Mouse (Mus musculus): ENCODE results near the gene Hs2st1.
A peak's percentile ranks its signal among the peaks of the same experiment; 100 is the strongest.

The Hs2st1 gene

GRCm38 (mm10) chr3:144584789-144585553 is 15.0 kb upstream of the Hs2st1 start:
- no peak for DNase-seq

GRCm38 (mm10) chr3:144583789-144584188 is 13.8 kb upstream of the Hs2st1 start:
- DNase-seq: no peak

GRCm38 (mm10) chr3:144582306-144582705 is 12.3 kb upstream of the Hs2st1 start:
- no peak for DNase-seq

- no peak for DNase-seq
Observed at GRCm38 (mm10) chr3:144581842-144582241, 11.9 kb upstream of the Hs2st1 start.

- peak; percentile 30 to 31 for DNase-seq
Observed at GRCm38 (mm10) chr3:144580281-144580680, 10.3 kb upstream of the Hs2st1 start.

GRCm38 (mm10) chr3:144579796-144580195 is 9.8 kb upstream of the Hs2st1 start:
- no peak for DNase-seq

- DNase-seq: no peak
Observed at GRCm38 (mm10) chr3:144578921-144579320, 8.9 kb upstream of the Hs2st1 start.

- DNase-seq: no peak
Observed at GRCm38 (mm10) chr3:144577366-144578340, 7.7 kb upstream of the Hs2st1 start.

- DNase-seq: no peak
Observed at GRCm38 (mm10) chr3:144574256-144574655, 4.3 kb upstream of the Hs2st1 start.

- peak; percentile 72 to 85 for DNase-seq
Observed at GRCm38 (mm10) chr3:144570816-144571487, 971 bp upstream of the Hs2st1 start.

GRCm38 (mm10) chr3:144569401-144569971 is 495 bp downstream of the Hs2st1 start:
- DNase-seq: peak; percentile 16 to 53

- peak; percentile 14 to 34 for DNase-seq
Observed at GRCm38 (mm10) chr3:144568861-144569361, 1.1 kb downstream of the Hs2st1 start.

- DNase-seq: no peak
Observed at GRCm38 (mm10) chr3:144565212-144565611, 4.8 kb downstream of the Hs2st1 start.

GRCm38 (mm10) chr3:144563916-144564315 is 6.1 kb downstream of the Hs2st1 start:
- no peak for DNase-seq

GRCm38 (mm10) chr3:144561511-144562250 is 8.3 kb downstream of the Hs2st1 start:
- no peak for DNase-seq

GRCm38 (mm10) chr3:144558274-144558673 is 11.7 kb downstream of the Hs2st1 start:
- peak; percentile 14 to 33 for DNase-seq

- DNase-seq: peak; percentile 58 to 60
Observed at GRCm38 (mm10) chr3:144556625-144557324, 13.2 kb downstream of the Hs2st1 start.

GRCm38 (mm10) chr3:144555144-144555543 is 14.8 kb downstream of the Hs2st1 start:
- no peak for DNase-seq

- DNase-seq: peak; percentile 48 to 76
Observed at GRCm38 (mm10) chr3:144554503-144554902, 15.5 kb downstream of the Hs2st1 start.

GRCm38 (mm10) chr3:144553942-144554341 is 16.0 kb downstream of the Hs2st1 start:
- DNase-seq: peak; percentile 43 to 50

GRCm38 (mm10) chr3:144551416-144551815 is 18.6 kb downstream of the Hs2st1 start:
- DNase-seq: no peak

Data from kidney, postnatal 36 days (tissue).